Mouse (Mus musculus): ENCODE measurements around the gene Necab2. TPM values are rescaled to one million over a fixed set of nuclear protein-coding genes. Genes with fewer than 3 reads are reported as not detected.

Gene Necab2
- total RNA-seq, 2 experiments from 2014 or later: 42.8 to 60.9 TPM

- DNase-seq (ENCODE audit: low spot score in 2 of 2): no peak
- intact Hi-C loops (cut with DNase I): no loop called here
Measured at GRCm38 (mm10) chr8:119426069-119426735, 20.3 kb upstream of the Necab2 start.

- DNase-seq (ENCODE audit: low spot score in 2 of 2): no peak
- intact Hi-C loops (cut with DNase I): no loop called here
Measured at GRCm38 (mm10) chr8:119427634-119428349, 18.7 kb upstream of the Necab2 start.

- intact Hi-C loops (cut with DNase I): no loop called here
- DNase-seq (ENCODE audit: low spot score in 2 of 2): no peak
Measured at GRCm38 (mm10) chr8:119428350-119428740, 18.2 kb upstream of the Necab2 start.

- intact Hi-C loops (cut with DNase I): no loop called here
- DNase-seq (ENCODE audit: low spot score in 2 of 2): no peak
Measured at GRCm38 (mm10) chr8:119428766-119429327, 17.7 kb upstream of the Necab2 start.

- no peak for DNase-seq (ENCODE audit: low spot score in 2 of 2)
- intact Hi-C loops (cut with DNase I): no loop called here
Measured at GRCm38 (mm10) chr8:119429552-119429951, 17.0 kb upstream of the Necab2 start.

GRCm38 (mm10) chr8:119430250-119430649 lies 16.3 kb upstream of the Necab2 start:
- intact Hi-C loops (cut with DNase I): no loop called here
- no peak for DNase-seq (ENCODE audit: low spot score in 2 of 2)

GRCm38 (mm10) chr8:119430690-119431089 lies 15.8 kb upstream of the Necab2 start:
- intact Hi-C loops (cut with DNase I): no loop called here
- DNase-seq (ENCODE audit: low spot score in 2 of 2): no peak

GRCm38 (mm10) chr8:119432372-119432771 lies 14.1 kb upstream of the Necab2 start:
- intact Hi-C loops (cut with DNase I): no loop called here
- DNase-seq (ENCODE audit: low spot score in 2 of 2): no peak

- intact Hi-C loops (cut with DNase I): no loop called here
Measured at GRCm38 (mm10) chr8:119433582-119434174, 12.8 kb upstream of the Necab2 start, which contains the start of gene Osgin1. Gene Osgin1, plus strand, starts transcription at chr8:119434124.

GRCm38 (mm10) chr8:119434569-119434968 lies 11.9 kb upstream of the Necab2 start:
- DNase-seq (ENCODE audit: low spot score in 2 of 2): no peak
- intact Hi-C loops (cut with DNase I): no loop called here

More at GRCm38 (mm10) chr8:119433582-119434174, 12.8 kb upstream of the Necab2 start, which contains the start of gene Osgin1:
- no peak for DNase-seq (ENCODE audit: low spot score in 2 of 2)

GRCm38 (mm10) chr8:119435527-119435926 lies 11.0 kb upstream of the Necab2 start:
- no peak for DNase-seq (ENCODE audit: low spot score in 2 of 2)
- intact Hi-C loops (cut with DNase I): no loop called here

GRCm38 (mm10) chr8:119436331-119436730 lies 10.2 kb upstream of the Necab2 start:
- DNase-seq (ENCODE audit: low spot score in 2 of 2): no peak
- intact Hi-C loops (cut with DNase I): no loop called here

GRCm38 (mm10) chr8:119436933-119437332 lies 9.6 kb upstream of the Necab2 start:
- intact Hi-C loops (cut with DNase I): no loop called here
- no peak for DNase-seq (ENCODE audit: low spot score in 2 of 2)

GRCm38 (mm10) chr8:119437506-119437905 lies 9.0 kb upstream of the Necab2 start:
- no peak for DNase-seq (ENCODE audit: low spot score in 2 of 2)
- intact Hi-C loops (cut with DNase I): no loop called here

- intact Hi-C loops (cut with DNase I): no loop called here
- DNase-seq (ENCODE audit: low spot score in 2 of 2): no peak
Measured at GRCm38 (mm10) chr8:119438876-119439275, 7.6 kb upstream of the Necab2 start.

GRCm38 (mm10) chr8:119439424-119439823 lies 7.1 kb upstream of the Necab2 start:
- no peak for DNase-seq (ENCODE audit: low spot score in 2 of 2)
- intact Hi-C loops (cut with DNase I): no loop called here

GRCm38 (mm10) chr8:119439893-119440249 lies 6.6 kb upstream of the Necab2 start:
- no peak for DNase-seq (ENCODE audit: low spot score in 2 of 2)
- intact Hi-C loops (cut with DNase I): loop anchor here (10.0 kb wide), 2 partner anchors 85 to 335 kb away; partner anchors contain the start of gene Tldc1

- DNase-seq (ENCODE audit: low spot score in 2 of 2): peak; percentile 62 to 70
- intact Hi-C loops (cut with DNase I): loop anchor here (10.0 kb wide), 2 partner anchors 84 to 334 kb away; partner anchors contain the start of gene Tldc1
Measured at GRCm38 (mm10) chr8:119440250-119440951, 6.1 kb upstream of the Necab2 start.

GRCm38 (mm10) chr8:119440952-119441270 lies 5.6 kb upstream of the Necab2 start:
- intact Hi-C loops (cut with DNase I): loop anchor here (1.0 to 10.0 kb wide), 3 partner anchors 84 to 334 kb away; partner anchors contain the start of gene Tldc1
- DNase-seq (ENCODE audit: low spot score in 2 of 2): no peak

GRCm38 (mm10) chr8:119442013-119442412 lies 4.5 kb upstream of the Necab2 start:
- no peak for DNase-seq (ENCODE audit: low spot score in 2 of 2)
- intact Hi-C loops (cut with DNase I): loop anchor here (10.0 kb wide), 2 partner anchors 83 to 333 kb away; partner anchors contain the start of gene Tldc1
